Mouse (Mus musculus): ENCODE results near the gene Gtpbp1.

GRCm38 (mm10) chr15:79651481-79651880 lies 39.2 kb upstream of the Gtpbp1 start:
- TF ChIP-seq FLI1 (IDR thresholded peaks at IDR 0.05; ENCODE audit: low read length) (no peak), GATA1 (IDR thresholded peaks at IDR 0.05; ENCODE audit: borderline replicate concordance, low read length) (no peak)
